Mouse (Mus musculus): ENCODE results near the gene Rc3h2.

Rc3h2 gene

GRCm38 (mm10) chr2:37422306-37423304 is at the start of gene Rc3h2:
Gene Rc3h2, minus strand, starts transcription at chr2:37422903.
- DNase-seq, result peak; percentile 96 to 97

- DNase-seq, result no peak
Measured at GRCm38 (mm10) chr2:37466266-37466665, 43.6 kb upstream of the Rc3h2 start.

- no peak for DNase-seq
Measured at GRCm38 (mm10) chr2:37460707-37461106, 38.0 kb upstream of the Rc3h2 start.

- no peak for DNase-seq
Measured at GRCm38 (mm10) chr2:37452376-37452760, 29.7 kb upstream of the Rc3h2 start.

- DNase-seq, result peak; percentile 96 to 97
Measured at GRCm38 (mm10) chr2:37451667-37452375, 29.1 kb upstream of the Rc3h2 start.

GRCm38 (mm10) chr2:37442611-37443591 is 20.2 kb upstream of the Rc3h2 start, which contains the start of the genes Zbtb26, Zbtb6 and Rabgap1:
Gene Zbtb26, minus strand, starts transcription at chr2:37443135.
Gene Zbtb6, minus strand, starts transcription at chr2:37443171.
Gene Rabgap1, plus strand, starts transcription at chr2:37443279.
- DNase-seq, result peak; percentile 97

- DNase-seq, result no peak
Measured at GRCm38 (mm10) chr2:37431609-37432008, 8.9 kb upstream of the Rc3h2 start.

- peak; percentile 86 to 87 for DNase-seq
Measured at GRCm38 (mm10) chr2:37430593-37431464, 8.1 kb upstream of the Rc3h2 start.

GRCm38 (mm10) chr2:37423671-37424070 is 968 bp upstream of the Rc3h2 start:
- DNase-seq, result no peak

- no peak for DNase-seq
Measured at GRCm38 (mm10) chr2:37421903-37422302, 800 bp downstream of the Rc3h2 start.

- no peak for DNase-seq
Measured at GRCm38 (mm10) chr2:37395539-37395938, 27.2 kb downstream of the Rc3h2 start.

- no peak for DNase-seq
Measured at GRCm38 (mm10) chr2:37382921-37383320, 39.8 kb downstream of the Rc3h2 start.

GRCm38 (mm10) chr2:37380189-37380588 is 42.5 kb downstream of the Rc3h2 start:
- peak in 1 of 2 experiments; percentile 66 for DNase-seq

- no peak for DNase-seq
Measured at GRCm38 (mm10) chr2:37376018-37376417, 46.7 kb downstream of the Rc3h2 start.

- DNase-seq, result no peak
Measured at GRCm38 (mm10) chr2:37370651-37371050, 52.1 kb downstream of the Rc3h2 start.

GRCm38 (mm10) chr2:37359908-37360307 is 62.8 kb downstream of the Rc3h2 start:
- DNase-seq, result no peak

- peak; percentile 93 to 95 for DNase-seq
Measured at GRCm38 (mm10) chr2:37358633-37359540, 63.8 kb downstream of the Rc3h2 start, which contains the start of gene Pdcl. Gene Pdcl, minus strand, starts transcription at chr2:37359332.

- DNase-seq, result no peak
Measured at GRCm38 (mm10) chr2:37355571-37355970, 67.1 kb downstream of the Rc3h2 start.

- no peak for DNase-seq
Measured at GRCm38 (mm10) chr2:37351671-37352070, 71.0 kb downstream of the Rc3h2 start.

Data from lung, postnatal 4 days (tissue).